Mouse (Mus musculus) neural tube, embryonic 10.5 days (tissue): ENCODE measurements at regions not wholly inside any gene's neighbourhood (a gene's known extent, or its start where the extent isn't known, plus 50 kb on each side); places are given as distances from the start of the nearest gene placed in this dataset.
"Not testable (repeated sequence)": the region's sequence is repeated elsewhere in the genome, so short reads cannot be mapped to it uniquely, and the experiment has no call there.

Experiments used
- DNase-seq: peaks from one replicate; pipeline ENCODE4 v3.0.0-alpha.2; 2017; ENCODE audit warnings: low spot score; ENCODE audit errors: extremely low spot score

GRCm38 (mm10) chr13:82058131-82058731 is 275.4 kb downstream of the Cetn3 start:
- DNase-seq: no peak

- DNase-seq: no peak
Measured at GRCm38 (mm10) chr13:82058872-82059271, 276.0 kb downstream of the Cetn3 start.

GRCm38 (mm10) chr13:82059498-82059897 is 276.6 kb downstream of the Cetn3 start:
- DNase-seq: no peak

GRCm38 (mm10) chr13:82063880-82064279 is 281.0 kb downstream of the Cetn3 start:
- DNase-seq: not testable (repeated sequence)

- DNase-seq: no peak
Measured at GRCm38 (mm10) chr13:82066174-82066573, 283.3 kb downstream of the Cetn3 start.

GRCm38 (mm10) chr13:82066674-82067270 is 283.9 kb downstream of the Cetn3 start:
- DNase-seq: no peak

GRCm38 (mm10) chr13:82072449-82072848 is 289.6 kb downstream of the Cetn3 start:
- no peak for DNase-seq

- no peak for DNase-seq
Measured at GRCm38 (mm10) chr13:82073343-82073742, 290.5 kb downstream of the Cetn3 start.

GRCm38 (mm10) chr13:82081375-82081774 is 298.5 kb downstream of the Cetn3 start:
- DNase-seq: no peak

- DNase-seq: no peak
Measured at GRCm38 (mm10) chr13:82087635-82088034, 304.8 kb downstream of the Cetn3 start.

GRCm38 (mm10) chr13:82092186-82092585 is 309.3 kb downstream of the Cetn3 start:
- no peak for DNase-seq

- DNase-seq: no peak
Measured at GRCm38 (mm10) chr13:82106032-82106431, 323.2 kb downstream of the Cetn3 start.

GRCm38 (mm10) chr13:82129777-82130735 is 347.2 kb downstream of the Cetn3 start:
- no peak for DNase-seq
